In genomic region chr7:112822879-112823278, GRCm38 (mm10) we compare ENCODE assay signal across 9 mouse cellular contexts.
DNase-seq lines count a peak whose midpoint lies in the region; ATAC-seq lines count a peak whose summit lies in the region.
"Had no signal": no experiment of that assay in that cellular context is flagged by ENCODE, and none has a peak within 500 bp of the region (broad histone marks: within the 10 kb centered on the region; RNA-seq: fewer than 3 reads in every experiment).

No protein-coding gene starts in this region.

- no peaks in the 10 kb centered on the region for H3K9me3 ChIP-seq in forebrain, embryonic 13.5 days (replicated peaks)
- no peaks in the 10 kb centered on the region for H3K9me3 ChIP-seq in limb, embryonic 12.5 days
- H3K9me3 ChIP-seq: megakaryocyte, embryonic 14.5 days had no signal

- DNase-seq in right cerebral cortex, adult 18-20 months, result peak; percentile 23
- no peak for DNase-seq in right cerebral cortex, postnatal 14 days
- DNase-seq in splenic B cell, adult 2 months (ENCODE audit: low read depth, low spot score), result peak; percentile 32
- DNase-seq in urinary bladder, postnatal 10 days (ENCODE audit: low spot score), result no peak
- no peak for DNase-seq in ovary, adult 18-20 months (ENCODE audit: low spot score)

- H3K4me2 ChIP-seq in forebrain, embryonic 13.5 days, result peak overlapping the region; percentile 51
- peak overlapping the region; percentile 42 for H3K4me2 ChIP-seq in limb, embryonic 12.5 days

- H3K4me3 ChIP-seq in forebrain, embryonic 13.5 days, result peak overlapping the region; percentile 9; the same call in 1 of the 2 replicates
- no peak overlapping the region for H3K4me3 ChIP-seq in limb, embryonic 12.5 days (replicated peaks)
- H3K4me3 ChIP-seq: megakaryocyte, embryonic 14.5 days had no signal

- peaks cover 71% of the 10 kb centered on the region for H3K4me1 ChIP-seq in forebrain, embryonic 13.5 days
- H3K4me1 ChIP-seq in limb, embryonic 12.5 days (replicated peaks), result peaks cover 93% of the 10 kb centered on the region
- H3K4me1 ChIP-seq: megakaryocyte, embryonic 14.5 days had no signal

- no peak for ATAC-seq in forebrain, embryonic 13.5 days
- ATAC-seq in limb, embryonic 12.5 days (ENCODE audit: insufficient number of reproducible peaks, insufficient read depth, low FRiP score, low TSS enrichment, low read depth), result no peak
- no peak for ATAC-seq in inflammation-experienced regulatory T-cells, adult 6 months

- peak overlapping the region; percentile 75 for H3K27ac ChIP-seq in forebrain, embryonic 13.5 days
- peak overlapping the region; percentile 73 for H3K27ac ChIP-seq in limb, embryonic 12.5 days

- H3K36me3 ChIP-seq in forebrain, embryonic 13.5 days (ENCODE audit: poor library complexity, severe bottlenecking), result no peaks in the 10 kb centered on the region
- H3K36me3 ChIP-seq in limb, embryonic 12.5 days, result no peaks in the 10 kb centered on the region
- H3K36me3 ChIP-seq in splenic B cell, adult 2 months (ENCODE audit: control insufficient read depth, insufficient read depth, low read length, poor library complexity, severe bottlenecking), result no peaks in the 10 kb centered on the region

- H3K9ac ChIP-seq in forebrain, embryonic 13.5 days, result no peak overlapping the region
- no peak overlapping the region for H3K9ac ChIP-seq in limb, embryonic 12.5 days (replicated peaks)

- WGBS in forebrain, embryonic 13.5 days, result 6% methylated on average over 5 of the region's 5 CpGs
- WGBS in limb, embryonic 12.5 days, result 10% methylated on average over 5 of the region's 5 CpGs

- H3K27me3 ChIP-seq in forebrain, embryonic 13.5 days, result no peaks in the 10 kb centered on the region
- H3K27me3 ChIP-seq in limb, embryonic 12.5 days, result no peaks in the 10 kb centered on the region
- H3K27me3 ChIP-seq in splenic B cell, adult 2 months (ENCODE audit: control insufficient read depth, insufficient read depth, low read length, poor library complexity, severe bottlenecking), result no peaks in the 10 kb centered on the region

Comparison
In these comparisons a context has a peak if more than half of its experiments do, and no peak if none do; other contexts are left out.
1. DNase-seq: peak in right cerebral cortex, adult 18-20 months (single experiment) and splenic B cell, adult 2 months (single experiment); none in right cerebral cortex, postnatal 14 days (single experiment), urinary bladder, postnatal 10 days (single experiment) and ovary, adult 18-20 months (single experiment).